Mouse (Mus musculus) left cerebral cortex, adult 18-20 months (tissue): ENCODE measurements around the gene Thnsl2. TPM values are rescaled to one million over a fixed set of nuclear protein-coding genes. Genes with fewer than 3 reads are reported as not detected.

Experiments used
- total RNA-seq, 2 experiments: library from RNA; stranded (reverse); gene quantifications; 2 replicates each; pipeline ENCODE4 v1.2.3; 2021

Thnsl2 gene
- total RNA-seq, 2 experiments from 2014 or later = 3.8 to 5.6 TPM

Other genes starting within 250 kb of the Thnsl2 start
- not detected for gene Tex37, start 225.5 kb downstream of the Thnsl2 start, total RNA-seq
- gene Foxi3, start 187.9 kb downstream of the Thnsl2 start, total RNA-seq = not detected
- not detected for gene Fabp1, start 55.4 kb upstream of the Thnsl2 start, total RNA-seq
- gene Krcc1, start 127.2 kb upstream of the Thnsl2 start, total RNA-seq = 10 to 100 TPM; 14.2 to 15.9 TPM
- gene Smyd1, start 177.8 kb upstream of the Thnsl2 start, total RNA-seq = under 1 TPM; 0.16 to 0.70 TPM
- gene Cd8b1, start 178.3 kb upstream of the Thnsl2 start, total RNA-seq = not detected
- not detected for gene Cd8a, start 229.0 kb upstream of the Thnsl2 start, total RNA-seq